Mouse (Mus musculus): ENCODE results near the gene Ildr1. TPM values are rescaled to one million over a fixed set of nuclear protein-coding genes. Genes with fewer than 3 reads are reported as not detected.

The Ildr1 gene
- total RNA-seq, 2 experiments from 2014 or later = 0.07 TPM; not detected in 1

DNA sequence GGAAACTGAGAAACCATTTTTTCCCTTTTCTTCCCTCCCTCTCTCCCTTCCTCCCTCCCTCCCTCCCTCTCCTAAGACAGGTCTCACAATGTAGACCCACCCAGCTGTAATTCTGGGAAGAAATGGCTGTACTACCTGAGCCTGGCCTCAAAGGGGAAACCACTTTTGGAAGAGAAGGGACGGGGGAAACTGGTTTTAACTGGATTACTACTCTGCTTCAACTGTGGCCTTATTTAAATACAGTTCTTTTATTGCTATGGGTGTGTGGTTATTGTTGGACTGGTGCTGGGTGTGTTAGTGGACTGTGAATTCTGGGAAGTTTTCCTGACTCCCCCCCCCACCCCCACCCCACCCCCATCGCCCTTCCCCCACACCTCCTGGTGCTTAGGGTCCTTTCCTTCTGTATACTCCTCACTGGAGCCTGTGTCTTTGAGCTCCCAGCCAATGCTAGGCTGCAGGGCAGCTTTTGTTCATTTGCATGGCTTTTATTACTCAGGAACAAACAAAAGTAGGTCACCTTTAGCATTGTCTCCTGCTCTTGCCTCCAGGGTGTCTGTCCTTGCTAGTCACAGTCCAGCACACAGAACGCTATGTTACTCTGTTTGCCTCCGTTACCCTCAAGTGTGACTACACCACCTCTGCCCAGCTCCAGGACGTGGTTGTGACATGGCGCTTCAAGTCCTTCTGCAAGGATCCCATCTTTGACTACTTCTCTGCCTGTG lies 14.1 kb downstream of the Ildr1 start:
- no peak for DNase-seq

DNA sequence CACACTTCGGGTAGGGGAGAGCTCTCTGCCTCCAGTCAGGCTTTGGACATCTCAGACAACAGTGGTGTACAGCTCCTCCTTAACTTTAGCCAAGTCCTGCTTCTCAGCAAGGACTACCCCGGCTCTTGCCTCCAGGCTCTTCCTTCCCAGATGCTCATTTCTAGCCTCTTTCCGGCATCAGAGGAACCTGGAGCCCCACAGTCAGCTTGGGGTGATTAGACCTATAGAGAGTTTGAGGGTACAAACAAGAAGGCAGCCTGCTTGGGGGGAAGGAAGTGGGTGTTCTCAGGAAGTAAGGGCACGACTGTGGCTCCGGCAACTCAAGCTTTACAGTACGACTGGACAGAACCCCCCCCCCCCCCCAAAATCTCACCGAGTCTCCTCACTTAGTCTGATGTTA lies 15.0 kb downstream of the Ildr1 start:
- DNase-seq = no peak

DNA sequence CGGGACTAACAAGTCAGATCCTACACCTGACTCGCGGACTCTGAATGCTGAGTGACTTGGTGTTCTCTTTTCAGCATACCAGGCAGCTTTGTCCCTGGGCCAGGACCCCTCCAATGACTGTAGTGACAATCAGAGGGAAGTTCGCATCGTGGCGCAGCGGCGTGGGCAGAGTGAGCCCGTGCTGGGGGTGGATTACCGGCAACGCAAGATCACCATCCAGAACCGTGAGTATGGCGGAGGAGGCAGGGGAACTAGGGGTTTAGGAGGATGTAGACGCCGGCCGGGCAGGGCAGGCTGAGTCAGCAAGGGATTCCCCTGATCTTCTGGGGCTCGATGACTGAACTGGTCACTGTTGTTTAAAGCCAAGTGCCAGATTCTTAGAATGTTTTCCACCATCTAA lies 15.6 kb downstream of the Ildr1 start:
- DNase-seq = no peak

DNA sequence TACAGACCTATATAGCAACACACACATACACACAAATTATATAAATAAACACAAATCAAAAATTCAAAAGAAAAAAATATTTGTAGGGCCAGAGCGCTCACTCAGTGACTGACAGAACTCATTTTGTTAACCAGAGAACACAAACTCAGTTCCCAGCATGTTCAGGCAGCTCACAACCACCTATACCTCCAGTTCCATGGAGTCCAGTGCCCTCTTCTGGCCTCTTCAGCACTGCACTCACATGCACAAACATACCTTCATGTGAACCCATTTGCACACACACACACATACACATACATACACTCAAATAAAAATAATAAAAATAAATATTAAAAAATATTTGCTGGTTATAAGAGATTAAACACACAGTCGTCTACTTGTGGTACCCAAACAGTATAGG lies 17.0 kb downstream of the Ildr1 start:
- DNase-seq = no peak

DNA sequence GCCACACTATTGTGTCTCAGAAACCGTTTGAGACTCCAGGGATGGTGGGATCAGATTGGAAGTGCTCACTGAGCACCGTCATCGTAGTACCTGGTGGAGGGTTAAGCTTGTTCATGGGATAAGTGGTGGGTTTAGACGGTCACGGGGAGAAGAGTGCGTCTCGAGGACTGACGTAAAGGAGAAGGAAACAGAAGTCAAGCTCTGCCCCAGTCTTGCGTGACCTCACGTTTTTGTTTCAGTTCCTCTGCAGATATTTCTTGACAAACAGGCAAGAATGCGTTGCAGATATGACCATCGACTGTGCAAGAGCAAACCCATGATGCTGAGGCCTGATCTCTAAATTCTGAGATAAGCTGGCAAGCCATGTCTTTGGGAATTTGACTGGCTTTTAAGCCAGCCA lies 18.0 kb downstream of the Ildr1 start:
- DNase-seq = no peak

DNA sequence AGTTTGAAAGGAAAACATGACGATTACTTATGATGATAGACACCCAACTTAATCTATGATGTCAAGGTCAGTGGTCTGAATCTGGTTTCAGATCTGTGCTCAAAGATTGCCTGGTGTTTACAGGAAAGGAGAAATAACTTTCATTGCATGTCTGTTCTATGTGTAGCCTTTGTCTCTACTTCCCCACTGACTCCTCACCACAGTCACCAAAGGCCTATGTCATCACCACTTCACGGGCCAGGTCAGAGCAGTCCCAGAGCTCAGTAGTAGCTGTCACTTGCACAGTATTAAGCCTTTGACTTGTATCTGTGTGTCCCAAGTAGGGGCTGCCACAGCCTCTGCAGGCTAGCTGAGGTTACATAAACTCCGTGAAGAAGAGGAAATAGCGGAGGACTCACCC lies 23.7 kb downstream of the Ildr1 start:
- no peak for DNase-seq

DNA sequence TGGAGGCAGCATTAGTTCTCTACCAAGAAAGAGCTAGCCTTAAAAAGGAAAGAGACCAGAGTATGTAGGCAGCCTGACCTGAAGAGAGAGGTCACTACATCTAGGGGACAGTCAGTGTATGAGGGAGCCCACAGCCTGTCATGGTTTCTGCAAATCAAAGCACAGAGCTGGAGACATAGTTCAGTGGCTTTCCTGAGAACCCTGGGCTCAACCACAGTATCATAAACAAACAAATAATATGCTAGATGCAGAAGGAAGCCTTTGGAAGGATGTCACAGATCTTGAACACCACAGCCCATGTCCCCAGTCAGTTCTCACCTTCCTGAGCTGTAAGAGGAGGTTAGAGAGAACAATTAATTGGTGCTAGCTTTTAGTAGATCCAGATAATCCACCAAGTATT lies 24.9 kb downstream of the Ildr1 start:
- DNase-seq = no peak

DNA sequence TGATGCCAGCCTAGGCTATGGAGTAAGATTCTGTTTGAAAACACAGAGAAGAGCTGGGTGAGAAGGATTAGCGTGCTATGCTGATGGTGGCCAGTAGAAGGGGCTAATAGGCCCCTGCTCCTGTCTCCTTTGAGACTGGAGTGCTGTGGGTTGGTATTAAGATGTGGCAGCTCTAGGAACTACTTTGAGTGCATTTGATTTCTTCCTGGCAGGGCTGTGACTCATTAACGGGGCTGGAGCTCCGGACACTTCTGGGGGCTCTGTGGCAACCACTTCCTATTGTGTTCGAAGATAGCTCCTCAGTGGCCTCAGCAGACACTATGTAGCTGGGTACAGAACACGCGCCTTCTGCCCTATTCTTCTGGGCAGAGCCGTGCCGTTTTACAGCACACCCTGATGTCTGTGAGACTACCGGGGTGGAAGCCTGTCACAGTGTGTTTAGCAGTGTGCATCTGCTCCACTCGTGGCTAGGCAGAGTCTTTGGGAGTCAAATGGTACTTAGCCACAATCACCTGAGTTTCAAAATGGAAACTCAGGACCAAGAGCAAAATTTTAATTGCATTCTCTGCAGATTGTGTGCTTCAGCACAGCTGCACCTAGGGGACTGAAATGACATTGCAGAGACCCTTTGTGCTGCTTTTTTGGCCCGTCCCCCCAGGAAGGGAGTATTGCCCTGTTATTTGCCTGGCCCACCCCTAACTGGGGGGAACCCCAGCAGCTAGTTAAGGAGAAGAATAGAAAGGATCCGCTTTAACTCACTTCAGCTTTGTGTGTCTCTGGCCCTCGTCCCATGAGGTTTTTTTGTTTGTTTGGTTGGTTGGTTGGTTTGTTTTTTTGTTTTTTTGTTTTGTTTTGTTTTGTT lies 26.6 kb downstream of the Ildr1 start:
- no peak for DNase-seq

DNA sequence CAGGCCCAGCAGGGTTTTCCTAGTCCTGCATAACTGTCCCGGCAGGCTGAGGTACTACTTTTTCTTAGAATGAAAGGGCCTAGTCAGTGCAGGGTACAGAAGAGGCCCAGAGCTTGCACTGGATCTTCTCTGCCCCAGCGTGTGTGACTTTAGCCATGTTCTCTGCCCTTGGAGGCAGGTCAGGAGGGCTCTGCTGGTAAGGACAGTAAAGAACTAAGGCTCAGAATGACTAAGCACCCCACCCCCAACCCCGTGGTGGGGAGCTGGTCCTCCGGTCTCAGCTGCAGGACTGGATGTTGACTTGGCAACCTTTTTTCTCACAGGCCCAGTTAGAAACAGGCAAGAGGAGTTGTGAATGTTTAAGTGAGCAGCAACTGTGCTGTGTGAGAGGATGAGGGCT lies 29.0 kb downstream of the Ildr1 start:
- no peak for DNase-seq

DNA sequence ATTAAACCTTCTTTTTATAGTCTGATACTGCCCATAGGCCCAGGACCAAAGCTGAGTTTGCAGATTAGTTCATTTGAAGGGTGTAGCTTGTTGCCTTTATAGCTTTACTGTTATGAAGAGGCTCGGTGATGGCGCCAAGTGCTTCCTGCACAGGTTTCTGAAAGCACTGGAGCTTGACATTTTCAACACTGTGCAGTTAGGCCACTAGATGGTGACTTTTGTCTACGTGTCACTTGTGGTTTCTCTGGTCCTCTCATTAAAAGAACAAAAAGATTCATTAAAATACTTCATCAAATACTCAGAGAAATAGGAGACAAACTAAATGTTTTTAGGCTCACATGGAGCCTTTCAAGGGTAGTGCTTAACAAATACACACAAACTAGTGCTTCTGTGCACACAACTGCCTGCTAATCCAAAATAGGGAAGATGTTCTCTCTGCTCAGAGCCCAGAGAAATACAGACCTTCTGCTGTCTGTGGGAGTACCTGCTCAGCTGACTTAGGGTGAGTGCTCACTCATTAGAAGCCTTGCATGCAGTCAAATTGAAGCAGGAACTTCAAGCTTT lies 30.2 kb downstream of the Ildr1 start:
- no peak for DNase-seq

DNA sequence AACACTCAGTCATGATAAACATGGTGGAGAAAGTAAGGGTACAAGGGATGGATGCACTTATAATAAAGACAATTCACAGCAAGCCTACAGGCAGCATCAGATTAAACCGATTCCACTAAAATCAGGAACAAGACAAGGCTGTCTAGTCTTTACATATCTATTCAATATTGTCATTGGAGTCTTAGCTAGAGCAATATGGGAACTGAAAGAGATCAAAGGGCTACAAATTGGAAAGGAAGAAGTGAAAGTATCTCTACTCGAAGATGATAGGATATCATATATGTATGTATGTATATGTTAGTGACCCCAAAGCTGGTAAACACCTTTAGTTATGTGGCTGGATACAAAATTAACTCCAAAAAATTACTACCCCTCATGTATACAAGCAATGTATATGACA lies 35.2 kb downstream of the Ildr1 start:
- no peak for DNase-seq

DNA sequence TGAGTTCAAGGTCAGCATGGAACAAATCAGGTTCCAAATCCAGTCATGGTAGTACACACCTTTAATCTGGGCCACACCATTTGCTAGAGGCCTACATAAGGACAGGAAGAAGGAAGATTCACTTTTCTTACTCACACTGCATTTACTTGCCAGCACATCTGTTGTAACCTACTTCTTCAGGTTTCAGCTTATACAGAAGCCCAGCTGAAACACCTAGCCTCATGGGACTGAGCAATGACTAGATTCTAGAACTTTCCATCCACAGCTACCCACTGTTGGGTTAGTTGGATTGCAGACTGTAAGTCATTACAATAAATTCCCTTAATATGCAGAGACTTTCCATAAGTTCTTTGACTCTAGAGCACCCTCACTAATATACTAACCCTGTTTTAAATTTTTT lies 38.8 kb downstream of the Ildr1 start:
- DNase-seq = no peak

DNA sequence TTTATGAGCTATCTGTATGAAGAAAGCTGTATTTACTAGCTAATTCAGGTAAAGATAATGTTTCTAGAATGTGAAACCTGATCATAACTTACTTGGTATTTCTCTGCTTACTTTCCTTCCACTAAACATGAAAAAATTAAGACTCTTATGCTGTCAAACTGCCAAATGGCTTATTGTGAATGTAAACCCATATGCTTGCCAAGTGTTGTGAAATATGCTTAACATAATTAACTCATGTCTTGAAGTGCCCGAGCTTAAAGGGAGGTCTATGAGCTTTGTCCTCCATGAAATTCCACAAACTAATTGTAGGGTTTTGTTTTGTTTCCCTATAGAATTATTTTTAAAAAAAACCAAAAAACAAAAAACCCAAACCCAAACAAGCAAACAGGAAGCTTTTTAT lies 40.0 kb downstream of the Ildr1 start:
- no peak for DNase-seq

DNA sequence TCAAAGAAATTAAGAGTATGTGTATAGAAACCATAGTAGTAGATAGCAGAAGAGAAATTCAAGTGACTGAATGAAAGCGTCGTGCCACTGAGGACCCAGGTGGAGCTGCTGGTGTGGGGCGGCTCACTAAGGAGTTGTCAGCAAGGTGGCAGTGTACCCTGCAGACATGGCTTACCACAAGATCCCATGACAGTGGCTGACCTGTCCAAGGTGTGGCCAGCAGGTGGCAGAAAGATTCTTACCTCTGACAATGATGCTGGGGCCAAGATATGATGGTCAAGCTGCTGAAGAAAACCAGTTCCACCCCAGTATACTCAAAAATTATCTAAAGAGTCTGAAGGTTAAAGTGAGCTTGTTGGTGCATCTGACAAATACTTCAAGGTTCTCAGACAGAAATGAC lies 41.6 kb downstream of the Ildr1 start:
- DNase-seq = no peak

DNA sequence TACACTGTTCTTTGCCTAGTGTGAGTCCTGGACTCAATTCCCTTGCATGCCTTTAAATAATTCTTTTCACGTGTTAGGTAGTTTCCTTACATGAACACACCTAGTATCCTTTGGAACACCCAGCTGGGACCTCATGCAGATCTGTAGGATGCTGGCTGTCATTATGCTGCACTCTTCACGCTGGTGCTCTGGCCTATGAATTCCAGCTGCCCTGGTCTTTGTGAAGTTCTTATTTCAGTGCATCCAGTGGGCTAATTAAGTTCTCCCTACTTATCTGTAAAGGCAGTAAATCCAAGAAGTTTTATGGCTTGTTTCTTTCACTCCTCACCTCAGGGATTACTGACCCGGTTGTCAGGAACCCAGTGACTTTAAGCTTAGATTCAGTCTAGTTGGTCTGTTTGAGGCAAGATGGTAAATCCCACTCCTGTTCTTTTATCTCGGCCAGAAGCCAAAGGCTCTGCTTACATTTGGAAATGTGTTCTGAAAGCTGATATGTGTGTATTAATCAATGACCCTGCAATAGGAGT lies 45.7 kb downstream of the Ildr1 start:
- DNase-seq = no peak

DNA sequence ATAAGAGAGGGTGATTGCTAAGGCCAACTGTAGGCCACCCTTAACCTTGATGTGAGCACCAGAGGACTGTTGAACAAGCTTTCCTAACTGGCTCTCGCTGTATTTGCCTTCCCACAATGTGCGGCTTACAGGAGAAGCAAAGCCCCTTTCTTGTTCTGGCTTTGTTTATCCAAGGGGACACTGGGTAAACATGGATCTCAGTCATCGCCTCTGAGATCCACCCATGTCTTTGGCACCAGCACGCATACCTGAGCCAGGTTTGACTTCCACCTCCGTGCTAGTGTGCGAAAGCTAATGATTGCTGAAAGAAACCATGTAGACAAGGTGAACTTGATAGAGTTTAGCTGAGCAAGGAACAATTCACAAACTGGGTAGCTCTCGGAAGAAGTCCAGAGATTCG lies 49.8 kb downstream of the Ildr1 start:
- no peak for DNase-seq

DNA sequence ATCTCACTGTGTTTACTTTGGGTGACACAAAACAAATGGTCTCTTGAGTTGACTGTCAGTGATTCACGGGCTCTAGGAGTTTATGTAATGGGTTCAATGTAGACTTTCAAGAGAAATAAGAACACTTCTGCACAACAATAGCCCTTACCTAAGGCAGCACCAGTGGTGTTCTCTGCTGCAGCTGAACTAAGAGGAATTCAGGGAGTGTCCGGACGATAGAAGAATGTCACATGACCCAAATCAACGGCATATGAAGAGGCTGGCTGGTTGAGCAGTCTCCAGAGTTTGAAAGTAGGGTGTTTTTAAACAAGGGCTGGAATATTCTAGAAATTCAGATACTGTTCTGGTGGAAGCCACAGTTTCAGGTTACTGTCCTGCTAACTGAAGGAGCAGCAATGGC lies 53.3 kb downstream of the Ildr1 start:
- no peak for DNase-seq

DNA sequence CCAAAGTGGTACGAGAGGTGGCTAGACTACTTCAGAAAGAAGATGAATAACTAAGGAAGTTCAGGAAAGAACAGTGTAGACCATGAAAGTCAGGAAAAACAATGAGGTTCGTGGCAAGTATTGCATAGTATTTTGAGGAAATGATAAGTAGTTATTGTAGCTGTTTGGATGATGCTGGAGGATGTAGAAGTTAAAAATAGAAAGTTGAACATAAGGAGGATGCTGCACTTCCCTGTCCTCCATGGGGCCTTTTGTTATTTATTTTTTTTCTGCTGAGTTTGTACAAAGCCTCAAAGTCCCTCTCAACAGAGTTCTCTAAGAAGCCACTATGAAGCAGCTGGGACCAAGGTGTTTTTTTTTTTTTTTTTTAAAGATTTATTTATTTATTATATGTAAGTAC lies 54.0 kb downstream of the Ildr1 start:
- DNase-seq = no peak

DNA sequence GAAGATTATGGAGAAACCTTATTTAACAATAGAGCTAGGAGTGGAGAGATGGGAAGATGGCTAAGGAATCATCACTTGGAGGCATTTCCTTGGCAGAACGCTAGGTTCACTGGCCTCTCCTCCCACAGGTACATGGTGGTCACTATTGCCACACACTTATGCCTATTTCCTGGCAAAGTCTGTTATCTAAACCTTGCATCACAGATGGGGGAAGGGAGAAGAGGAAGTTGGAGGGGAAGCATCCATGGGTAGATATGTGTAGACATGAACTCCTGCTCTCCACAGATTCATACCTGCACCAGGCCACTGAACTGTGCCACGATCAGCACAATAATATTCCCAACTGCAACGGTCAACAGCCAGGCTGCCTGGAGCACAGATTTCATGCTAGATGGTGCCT lies 58.2 kb downstream of the Ildr1 start:
- DNase-seq = no peak

DNA sequence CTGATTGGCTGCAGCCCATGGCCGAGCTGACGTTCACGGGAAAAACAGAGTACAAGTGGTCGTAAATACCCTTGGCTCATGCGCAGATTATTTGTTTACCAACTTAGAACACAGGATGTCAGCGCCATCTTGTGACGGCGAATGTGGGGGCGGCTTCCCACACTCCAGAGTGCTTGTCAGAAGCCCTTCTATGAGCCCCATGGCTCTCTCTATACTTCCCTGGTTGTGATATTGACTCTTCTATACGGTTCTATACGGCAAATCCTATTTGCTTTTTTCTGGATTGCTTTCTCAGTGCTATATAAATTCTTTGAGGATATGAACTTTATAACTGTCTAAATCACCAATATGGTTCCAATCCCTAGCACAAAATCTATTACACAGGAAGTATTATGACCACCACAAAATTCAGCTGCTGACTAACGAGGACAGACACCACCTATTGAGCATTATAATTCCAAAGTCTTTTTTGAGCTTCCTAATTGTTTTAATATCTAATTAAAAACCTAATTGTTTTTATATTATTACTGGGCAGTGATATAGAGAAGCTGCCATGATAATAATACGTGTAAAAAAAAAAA lies 76.5 kb downstream of the Ildr1 start:
- no peak for DNase-seq

DNA sequence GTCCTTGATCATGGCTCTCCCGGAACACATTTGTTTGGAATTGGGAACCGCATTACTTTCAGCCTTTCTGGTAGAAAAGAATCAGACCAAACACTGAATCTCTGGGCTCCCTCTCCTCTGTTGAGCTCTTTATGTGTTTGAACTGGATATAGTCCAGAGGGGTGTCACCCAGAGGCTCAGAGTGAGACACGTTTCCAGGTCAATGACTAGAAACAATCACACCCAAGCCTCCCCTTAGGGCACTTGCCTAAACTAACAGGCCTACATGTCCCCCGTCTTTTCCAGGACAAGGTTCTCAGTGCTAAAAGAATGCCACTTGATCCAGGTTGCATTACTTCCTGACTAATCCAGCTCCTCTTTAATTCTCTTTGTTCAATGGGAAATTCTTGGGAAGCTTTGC lies 77.1 kb downstream of the Ildr1 start:
- no peak for DNase-seq

DNA sequence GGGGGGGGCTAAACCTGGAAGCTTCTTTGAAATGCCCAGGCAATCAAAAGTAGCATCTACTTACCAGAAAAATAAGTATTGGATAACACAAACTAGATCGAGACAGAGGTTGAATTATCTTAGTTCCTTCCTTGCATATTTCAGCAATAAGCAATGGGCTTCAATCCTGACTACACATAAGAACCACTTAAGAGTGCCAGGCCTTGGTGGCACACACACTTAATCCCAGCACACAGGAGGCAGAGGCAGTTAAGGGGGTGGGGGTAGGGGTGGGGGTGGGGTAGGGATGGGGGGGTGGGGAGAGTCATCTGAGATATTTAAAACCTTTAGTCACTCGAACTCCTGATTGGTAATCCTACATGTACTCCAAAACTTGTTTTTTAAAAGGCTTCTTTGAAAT lies 77.5 kb downstream of the Ildr1 start:
- no peak for DNase-seq

DNA sequence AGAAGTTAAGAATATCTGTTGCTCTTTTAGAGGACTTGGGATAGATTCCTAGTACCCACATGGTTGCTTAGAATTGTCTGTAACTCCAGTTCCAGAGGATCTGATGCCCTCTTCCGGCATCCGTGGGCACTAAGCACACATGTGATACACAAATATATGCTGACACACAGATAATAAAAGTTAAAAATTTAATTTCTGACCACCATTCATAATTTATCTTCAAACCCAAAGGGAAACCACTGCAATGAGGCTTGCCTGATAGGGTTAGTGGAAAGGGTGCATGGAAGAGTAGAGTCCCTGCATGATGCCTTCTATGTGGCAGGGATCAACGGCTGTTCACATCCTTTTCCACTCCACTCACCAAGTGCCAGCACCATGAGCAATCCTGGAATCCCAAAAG lies 77.9 kb downstream of the Ildr1 start:
- no peak for DNase-seq

Measured in gastrocnemius, postnatal 10 days (tissue).